Mouse (Mus musculus) kidney, adult 8-10 months (tissue): ENCODE data around the gene Cox7a2.

Experiments used
- DNase-seq, 2 experiments: peaks; one replicate each; pipeline ENCODE4 v3.0.0; 2022

The Cox7a2 gene

DNA sequence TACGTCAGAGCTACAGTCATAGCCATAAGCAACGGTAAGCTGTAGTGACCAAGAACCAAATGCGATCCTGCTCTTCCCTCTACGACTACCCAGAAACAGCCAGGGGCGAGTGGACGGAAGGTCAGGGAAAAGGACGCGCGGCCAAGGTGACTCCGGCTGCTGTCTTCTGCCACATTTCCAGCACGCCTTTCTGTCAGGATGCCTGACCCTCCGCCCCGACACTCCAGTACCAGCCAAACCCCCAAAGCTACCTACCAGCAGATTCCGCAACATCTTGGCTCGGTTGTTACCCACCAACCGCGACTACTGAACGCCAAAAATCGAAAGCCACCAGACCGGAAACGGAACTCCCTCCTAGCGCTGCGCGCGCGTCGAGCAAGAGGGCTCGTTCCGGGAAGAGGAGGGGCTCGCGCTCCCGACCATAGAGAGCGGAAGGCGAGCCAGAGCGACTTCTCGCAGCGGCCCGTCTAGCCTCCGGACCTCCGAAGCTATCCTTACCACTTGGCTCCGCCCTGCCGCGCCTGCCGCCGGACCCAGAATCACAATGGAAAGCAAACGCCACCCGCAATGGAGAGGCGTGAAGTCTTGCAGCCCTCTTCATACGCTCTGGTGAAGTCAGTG is at the start of gene Cox7a2:
Cox7a2 (minus strand) TSS at position 494 of the 621 bp plus-strand sequence.
- DNase-seq = peak; percentile 97

DNA sequence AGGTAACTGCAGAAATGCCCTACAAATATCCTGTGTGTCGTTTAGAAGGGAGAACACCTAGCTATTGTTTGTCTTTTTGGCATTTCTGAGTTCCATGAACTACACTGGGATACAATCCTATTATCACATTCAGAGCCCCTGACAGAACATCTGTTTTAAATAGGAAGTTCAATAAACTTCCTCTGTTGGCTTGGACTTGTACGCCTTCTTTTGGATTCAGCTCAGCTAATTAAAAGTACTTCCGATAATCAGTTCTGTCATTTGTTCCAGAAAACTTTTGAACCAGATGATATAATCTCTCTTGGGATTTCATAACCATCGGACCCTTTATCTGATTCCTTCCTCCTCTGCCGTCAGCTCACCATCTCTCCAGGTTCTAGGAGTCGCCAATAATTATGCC is 49.7 kb upstream of the Cox7a2 start:
- no peak for DNase-seq

DNA sequence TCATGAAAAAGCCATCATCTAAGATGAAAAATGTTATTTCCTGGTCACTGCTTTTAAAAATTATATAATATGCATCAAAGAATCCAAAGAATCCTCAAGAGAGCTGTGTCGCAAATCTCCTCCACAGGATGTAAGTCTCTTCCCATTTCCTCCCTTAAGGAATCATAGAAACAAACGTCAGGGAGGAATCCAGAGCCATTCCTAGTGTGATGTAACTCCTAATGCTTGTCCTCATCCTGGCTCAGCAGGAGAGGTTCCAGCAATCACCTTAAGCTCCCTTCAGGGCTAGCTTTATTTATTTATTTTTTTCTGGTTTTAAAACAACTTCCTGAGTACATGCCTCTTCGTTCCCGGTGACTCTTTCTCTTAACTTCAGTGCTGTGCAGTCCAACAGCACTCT is 47.5 kb upstream of the Cox7a2 start:
- DNase-seq = no peak

DNA sequence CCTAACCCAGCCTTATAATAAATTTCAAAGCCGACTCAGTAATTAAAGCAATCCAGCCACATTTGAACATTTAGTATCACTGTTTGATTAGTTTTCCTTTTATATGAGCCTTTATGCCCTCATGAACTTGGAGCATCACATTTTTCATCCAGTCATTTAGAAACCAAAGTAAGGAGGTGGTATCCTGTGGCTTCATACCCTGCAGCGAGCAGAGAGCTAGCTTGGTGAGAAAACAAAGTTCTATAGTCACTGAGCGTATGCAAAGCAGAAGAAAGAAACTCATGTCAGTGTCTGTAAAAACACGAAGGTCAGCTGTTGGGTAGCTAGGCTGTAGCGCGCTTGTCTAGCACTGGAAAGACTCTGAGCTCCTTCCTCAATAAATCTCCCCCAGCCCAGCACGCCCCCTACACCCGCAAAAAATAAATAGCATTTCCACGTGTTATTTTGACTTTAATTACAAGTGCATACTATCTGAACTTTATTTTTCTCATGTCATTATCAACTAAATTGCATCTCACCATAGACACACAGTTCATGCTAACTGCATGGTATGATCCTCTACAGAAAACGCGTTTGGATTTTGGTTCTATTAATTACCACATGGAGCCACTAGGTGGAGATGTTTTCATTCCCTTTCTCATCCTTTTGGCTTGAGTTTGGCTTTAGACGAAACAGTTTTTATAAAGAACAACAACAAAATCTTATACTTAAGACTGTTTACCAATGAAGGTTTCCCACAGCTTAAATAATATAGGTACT is 46.8 kb upstream of the Cox7a2 start:
- no peak for DNase-seq

- peak; percentile 21 to 35 for DNase-seq
Measured at GRCm38 (mm10) chr9:79805426-79805825, 45.7 kb upstream of the Cox7a2 start.

GRCm38 (mm10) chr9:79796461-79797135 is 36.9 kb upstream of the Cox7a2 start:
- DNase-seq = peak; percentile 44 to 56

DNA sequence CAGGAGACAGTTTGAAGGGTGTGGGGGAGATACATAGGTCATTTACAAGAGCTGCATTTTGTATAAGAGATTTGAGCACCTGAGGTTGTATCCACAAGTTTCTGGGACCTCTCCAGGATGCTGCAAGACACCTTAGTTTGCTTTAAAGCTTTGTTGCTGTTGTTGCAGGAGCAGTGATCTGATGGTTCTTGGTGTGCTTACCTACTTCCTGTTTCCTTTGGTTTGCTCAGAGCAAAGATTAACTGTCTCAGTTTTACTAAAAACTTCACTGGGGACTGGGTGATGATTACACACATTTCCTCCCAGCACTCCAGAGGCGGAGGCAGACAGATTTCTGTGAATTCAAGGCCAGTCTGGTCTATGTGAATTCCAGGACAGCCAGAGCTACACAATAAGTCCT is 35.4 kb upstream of the Cox7a2 start:
- peak; percentile 33 to 43 for DNase-seq

DNA sequence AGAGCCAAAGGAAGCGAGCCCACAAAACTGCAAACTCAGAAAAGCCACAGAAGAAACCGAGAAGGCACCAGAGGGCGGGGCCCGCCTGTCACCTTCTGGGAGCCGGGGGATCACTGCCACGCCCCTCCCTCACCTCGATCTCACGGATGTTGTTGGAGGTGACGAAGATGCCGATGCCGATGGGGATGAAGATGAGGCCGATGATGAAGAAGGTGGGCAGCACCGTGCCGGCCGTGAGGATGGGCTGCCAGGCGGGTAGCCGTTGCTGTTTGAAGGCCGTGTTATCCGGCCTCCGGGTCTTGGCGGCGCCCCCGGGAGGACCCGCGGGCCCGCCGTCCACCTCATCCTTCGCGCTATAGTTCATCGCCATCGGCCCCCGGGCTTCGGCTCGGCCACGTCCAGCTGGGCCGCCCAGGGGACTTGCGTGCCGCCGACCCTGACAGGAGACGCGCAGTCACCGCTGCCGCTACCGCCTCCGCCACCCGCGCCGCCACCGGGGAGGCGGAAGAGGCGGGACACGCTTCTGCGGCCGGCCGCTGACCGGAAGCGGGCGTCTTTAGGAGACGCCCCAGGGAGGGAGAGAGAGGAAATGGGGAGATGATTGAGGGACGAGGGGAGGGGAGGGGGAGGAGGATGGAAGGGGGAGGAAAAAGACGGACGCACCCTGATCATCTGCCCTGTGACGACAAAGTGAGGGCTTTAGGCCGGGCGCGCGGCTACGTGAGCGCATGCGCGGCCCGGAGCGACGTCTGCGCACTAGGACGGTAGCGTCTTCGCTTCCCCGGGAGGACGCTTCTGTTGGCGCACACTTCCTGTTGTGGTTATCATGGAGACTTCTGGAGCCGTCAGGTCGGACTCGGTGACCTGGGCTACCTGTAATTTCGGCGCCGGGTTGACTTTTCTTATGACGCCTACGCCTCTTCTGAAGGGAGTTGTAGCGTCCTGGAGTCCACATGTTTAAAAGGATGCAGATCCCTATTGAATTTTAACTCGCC is 33.5 kb upstream of the Cox7a2 start, which contains the start of gene Tmem30a:
Tmem30a (minus strand) TSS at position 667 of the 995 bp plus-strand sequence.
- peak; percentile 93 to 95 for DNase-seq

DNA sequence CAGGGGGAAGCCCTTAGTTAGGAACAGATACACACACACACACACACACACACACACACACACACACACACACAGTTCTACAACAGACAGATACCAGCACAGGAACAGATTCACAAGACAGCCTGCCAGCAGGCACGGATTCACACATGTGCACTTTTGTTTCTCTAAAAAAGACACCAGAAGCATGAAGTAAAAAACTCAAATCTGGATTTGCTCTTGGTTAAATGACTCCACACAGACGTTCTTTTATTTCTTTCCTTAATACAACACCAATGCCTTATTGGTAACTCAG is 26.1 kb upstream of the Cox7a2 start:
- DNase-seq = no peak

DNA sequence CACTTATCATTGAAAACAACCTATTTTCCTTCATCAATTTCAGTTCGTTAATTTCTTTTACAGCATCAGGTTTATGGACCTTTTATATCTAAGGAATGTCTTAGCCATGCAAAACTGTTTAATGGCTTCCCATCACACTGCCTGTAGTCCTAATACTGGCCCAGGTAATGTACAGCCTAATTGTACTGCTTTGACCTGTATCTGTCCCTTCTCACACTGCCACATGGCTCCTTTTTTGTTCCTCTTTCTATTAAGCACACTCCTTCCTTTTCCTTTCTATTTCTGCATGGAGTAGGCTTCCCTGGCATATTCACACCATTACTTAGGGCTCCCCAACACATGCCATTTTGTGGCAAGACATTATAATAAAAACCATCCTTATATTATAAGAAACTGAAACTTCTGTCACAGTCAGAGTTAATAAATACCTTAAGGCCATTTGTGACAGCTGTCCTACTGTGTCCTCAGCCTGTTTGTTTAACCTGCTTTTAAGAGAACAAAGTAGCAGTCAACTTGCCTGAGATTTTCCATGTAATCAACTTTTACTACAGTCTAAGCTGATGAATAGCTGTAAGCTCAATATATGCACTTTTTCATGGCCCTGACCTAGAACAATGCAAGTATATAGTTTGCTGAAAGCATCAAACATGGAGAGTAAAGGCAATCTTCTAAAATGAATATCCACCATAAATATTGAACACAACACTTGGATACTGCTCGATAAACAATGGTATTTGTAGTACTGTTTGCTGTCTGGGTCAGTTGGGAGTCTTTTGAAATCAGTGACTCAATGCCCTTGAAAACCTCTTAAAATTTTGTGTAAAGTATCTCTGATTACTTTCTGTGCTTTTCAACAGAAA is 25.5 kb upstream of the Cox7a2 start:
- no peak for DNase-seq

DNA sequence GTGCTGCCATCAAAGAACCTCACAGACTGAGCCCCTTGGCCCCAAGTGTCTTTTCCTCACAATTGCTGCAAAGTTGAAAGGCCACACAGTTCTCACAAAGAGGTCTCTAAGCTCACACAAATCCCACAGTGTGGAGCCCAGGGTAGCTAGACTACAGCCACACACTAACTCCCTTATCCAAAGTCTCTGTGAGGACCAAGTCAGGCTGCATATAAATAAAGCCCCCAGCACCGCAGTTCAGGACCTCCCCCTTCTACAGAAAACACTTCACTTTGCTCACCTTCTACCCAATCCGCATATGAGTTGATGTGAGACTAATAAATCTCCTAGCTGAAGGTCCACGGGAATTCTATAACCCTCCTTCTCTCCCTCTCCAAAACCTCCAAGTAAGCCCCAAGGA is 24.8 kb upstream of the Cox7a2 start:
- no peak for DNase-seq

DNA sequence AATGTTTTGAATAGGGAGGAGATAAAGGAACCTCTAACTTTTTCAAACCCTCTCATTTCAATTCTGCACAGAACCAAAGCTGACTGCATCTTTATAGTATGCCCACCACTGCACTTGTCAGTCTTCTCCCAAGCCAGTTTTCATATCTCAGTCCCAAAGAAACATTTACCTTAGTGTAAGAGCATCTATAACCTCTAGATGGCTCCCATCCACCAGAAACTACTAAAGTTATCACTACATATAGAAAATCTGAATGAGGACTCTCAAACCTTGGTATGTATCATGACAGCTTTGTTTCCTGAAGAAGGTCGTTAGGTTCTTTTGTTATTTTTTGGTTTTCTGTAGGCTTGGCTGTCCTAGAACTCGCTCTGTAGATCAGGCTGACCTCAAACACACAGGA is 19.7 kb upstream of the Cox7a2 start:
- no peak for DNase-seq

DNA sequence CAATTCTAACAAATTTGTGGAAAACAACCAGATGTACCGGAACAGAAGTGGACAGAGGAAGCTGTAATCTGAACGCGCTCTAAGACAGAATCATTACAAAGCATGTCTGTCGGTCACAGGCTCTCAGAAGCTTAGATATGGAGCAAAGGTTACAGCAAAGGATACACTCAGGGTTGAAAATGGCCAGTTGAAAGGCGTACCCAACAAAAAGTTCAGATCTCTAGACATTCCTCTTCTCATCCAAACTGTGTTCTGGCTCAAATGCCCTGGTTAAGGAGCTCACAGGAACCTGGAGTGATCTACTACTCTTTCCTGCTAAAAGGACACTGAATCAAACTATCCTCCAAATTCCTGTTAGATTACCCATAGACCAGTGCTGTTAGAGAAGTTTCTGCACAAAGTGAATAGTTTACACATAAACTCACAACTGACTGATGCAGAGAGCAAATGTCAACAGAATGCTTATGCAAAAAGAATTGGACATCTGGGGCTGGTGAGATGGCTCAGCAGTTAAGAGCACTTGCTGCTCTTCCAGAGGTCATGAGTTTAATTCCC is 7.4 kb upstream of the Cox7a2 start:
- DNase-seq = peak; percentile 18 to 41

DNA sequence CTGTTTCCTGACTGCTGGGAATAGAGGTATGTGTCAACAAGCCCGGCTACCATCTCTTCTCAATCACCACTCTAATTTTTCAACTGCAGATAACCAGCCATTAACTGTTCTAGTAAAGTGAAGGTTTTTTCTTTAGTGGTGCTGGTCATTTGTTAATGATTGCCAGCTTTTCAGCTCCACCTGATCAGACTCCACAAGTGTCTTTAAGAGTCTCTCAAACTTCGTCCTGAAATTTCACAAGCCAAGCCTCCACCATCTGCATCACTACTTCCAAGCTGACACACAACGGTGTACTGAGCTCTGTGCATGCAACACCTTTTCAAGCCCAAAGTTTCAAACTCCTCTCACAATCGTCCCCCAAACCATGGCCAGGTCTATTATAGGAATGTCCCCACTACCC is 5.7 kb upstream of the Cox7a2 start:
- DNase-seq = peak; percentile 17 to 18

- DNase-seq = no peak
Measured at GRCm38 (mm10) chr9:79762519-79762918, 2.8 kb upstream of the Cox7a2 start.

DNA sequence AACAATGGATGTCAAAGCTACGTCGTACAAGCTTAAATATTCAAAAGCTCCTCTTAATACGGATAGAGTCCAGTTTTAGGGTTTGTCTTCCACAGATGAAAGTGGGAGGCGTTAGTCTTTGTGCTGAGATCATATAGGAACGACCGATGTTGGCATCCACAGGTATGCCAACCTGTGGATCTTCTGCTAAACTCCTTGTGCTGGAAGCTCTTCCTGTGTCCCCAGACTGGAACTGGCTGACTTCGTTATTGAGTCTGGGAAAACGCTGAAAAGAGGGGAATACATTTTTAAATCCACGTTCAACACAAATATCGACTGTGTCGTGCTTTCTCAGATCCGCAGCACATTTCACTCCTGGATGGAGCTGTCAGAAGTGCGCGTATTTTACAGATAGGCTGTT is 398 bp upstream of the Cox7a2 start:
- peak in 1 of 2 experiments; percentile 11 for DNase-seq

DNA sequence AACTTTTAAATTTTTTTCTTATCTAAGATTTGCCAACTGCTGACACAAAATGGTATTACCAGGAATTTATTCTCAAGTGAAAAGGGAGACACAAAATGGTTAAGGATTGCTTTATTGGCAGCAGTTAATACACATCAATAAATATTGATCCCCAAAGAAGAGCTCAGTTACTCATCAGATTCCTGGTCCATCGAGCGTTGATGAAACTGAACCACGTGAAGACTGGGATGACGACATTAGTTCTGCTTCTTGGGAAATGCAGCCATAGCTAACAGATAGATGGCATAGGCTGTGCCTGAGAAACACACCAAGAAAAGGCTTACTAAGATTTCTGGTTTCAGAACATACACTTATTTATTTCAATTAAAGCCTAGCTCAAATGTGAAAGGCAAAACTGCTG is 4.4 kb downstream of the Cox7a2 start:
- DNase-seq = no peak

- DNase-seq = no peak
Measured at GRCm38 (mm10) chr9:79751846-79752245, 7.8 kb downstream of the Cox7a2 start.

GRCm38 (mm10) chr9:79750709-79751108 is 9.0 kb downstream of the Cox7a2 start:
- no peak for DNase-seq

- no peak for DNase-seq
Measured at GRCm38 (mm10) chr9:79745036-79745435, 14.6 kb downstream of the Cox7a2 start.

DNA sequence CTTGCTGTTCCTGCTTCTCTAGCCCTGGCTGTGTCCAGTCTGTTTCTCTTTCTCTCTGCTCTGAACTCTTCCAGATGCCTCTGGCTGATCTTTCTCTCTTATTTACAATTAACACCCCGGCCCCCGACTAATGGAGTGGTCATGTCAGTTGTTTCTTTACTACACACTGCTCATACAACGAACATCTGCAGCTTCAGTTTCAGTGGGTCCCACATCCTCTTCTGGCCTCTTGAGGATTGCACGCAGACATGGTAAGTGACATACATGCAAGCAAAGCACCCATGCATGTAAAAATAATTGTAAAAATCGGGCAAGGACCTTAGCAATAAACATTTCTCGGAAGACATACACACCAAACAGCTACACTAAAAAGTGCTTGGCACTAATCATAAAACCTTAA is 24.1 kb downstream of the Cox7a2 start:
- DNase-seq = no peak

- no peak for DNase-seq
Measured at GRCm38 (mm10) chr9:79730301-79730700, 29.4 kb downstream of the Cox7a2 start.
